Mouse (Mus musculus): ENCODE results near the gene Gm20708.
A peak's percentile ranks its signal among the peaks of the same experiment; 100 is the strongest.
"Not testable (repeated sequence)": the region's sequence is repeated elsewhere in the genome, so short reads cannot be mapped to it uniquely, and the experiment has no call there.

The Gm20708 gene

DNA sequence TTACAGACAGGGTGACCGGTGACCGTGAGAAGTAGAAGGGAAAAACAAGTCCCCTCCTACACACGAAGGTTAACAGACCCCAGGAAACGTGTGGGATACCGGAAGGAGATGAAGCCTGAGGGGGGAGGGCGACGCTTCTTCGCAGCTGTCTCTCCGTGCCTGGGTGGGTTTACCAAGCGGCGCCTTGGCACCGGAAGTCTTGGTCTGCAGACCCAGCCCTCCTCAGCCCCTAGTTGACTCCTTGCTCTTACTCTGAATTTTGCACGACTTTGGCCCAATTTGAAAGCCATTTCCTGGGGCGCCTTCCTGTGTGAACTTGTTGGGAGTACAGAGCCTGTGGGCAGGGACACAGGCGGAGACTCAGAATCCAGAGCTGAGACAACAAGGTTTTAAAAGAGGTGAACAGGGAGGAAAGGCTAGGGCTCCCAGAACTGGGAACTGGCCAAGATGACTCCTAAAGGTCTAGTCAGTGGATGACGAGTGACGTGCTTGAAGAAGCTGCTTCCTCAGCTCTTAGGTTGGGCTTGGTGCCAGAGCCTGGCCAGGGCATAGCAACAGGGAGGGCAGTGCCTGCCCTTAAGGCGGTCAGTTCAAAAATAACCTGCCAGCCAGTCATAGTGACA is 28.2 kb upstream of the Gm20708 start:
- DNase-seq: peak; percentile 86

DNA sequence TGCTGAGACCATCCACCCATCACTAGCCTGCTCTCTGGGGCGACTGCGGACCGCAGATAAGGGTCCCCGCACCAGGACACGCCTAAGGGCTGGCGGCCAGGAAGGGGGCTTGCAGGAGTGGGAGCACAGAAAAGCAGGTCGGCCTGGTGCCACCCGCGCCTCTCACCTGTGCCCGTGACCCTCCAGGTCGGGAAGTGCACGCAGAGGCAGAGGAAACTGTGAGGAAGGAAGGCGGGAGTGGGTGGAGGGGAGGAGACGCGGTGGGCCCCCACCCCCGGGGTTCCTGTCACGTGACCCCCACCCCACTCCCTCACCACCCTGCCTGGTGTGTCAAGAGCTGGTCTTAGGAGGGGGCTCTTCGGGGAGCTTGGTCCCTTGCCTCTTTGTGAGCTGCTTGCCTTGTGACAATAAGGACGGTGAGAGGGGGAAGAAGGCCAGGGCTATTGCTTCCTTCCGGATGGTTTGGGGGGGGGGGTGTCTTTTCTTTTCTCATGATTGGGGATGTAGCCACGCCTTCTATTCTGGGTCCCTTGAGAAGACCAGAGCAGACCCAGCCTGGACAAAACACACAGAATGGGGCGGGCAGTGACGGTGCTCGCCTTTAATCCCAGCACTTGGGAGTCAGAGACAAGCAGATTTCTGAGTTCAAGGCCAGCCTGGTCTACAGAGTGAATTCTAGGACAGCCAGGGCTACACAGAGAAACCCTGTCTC is 27.3 kb upstream of the Gm20708 start, which contains the start of the genes Tmc8 and Tmc6:
Gene Tmc8 (plus strand): TSS at position 84 of the 712 bp plus-strand sequence.
Gene Tmc6 (minus strand): TSS at position 206 of the 712 bp plus-strand sequence.
- DNase-seq: peak; percentile 91

DNA sequence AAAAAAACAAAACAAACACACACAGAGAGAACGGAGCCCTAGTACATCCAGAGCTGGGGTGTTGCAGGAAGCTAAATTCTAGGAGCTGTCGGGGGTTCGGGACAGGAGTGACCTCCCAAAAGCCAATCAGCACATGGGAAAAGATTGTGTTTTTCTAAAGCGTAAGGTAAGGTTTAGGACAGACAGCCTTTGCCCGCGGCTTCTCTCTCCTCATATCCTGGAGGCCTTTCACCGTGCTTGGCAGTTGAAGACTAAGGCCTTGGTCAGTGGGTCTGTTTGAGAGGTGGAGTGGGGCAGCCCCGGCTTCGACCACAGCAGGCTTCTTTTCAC is 26.8 kb upstream of the Gm20708 start:
- no peak for DNase-seq

DNA sequence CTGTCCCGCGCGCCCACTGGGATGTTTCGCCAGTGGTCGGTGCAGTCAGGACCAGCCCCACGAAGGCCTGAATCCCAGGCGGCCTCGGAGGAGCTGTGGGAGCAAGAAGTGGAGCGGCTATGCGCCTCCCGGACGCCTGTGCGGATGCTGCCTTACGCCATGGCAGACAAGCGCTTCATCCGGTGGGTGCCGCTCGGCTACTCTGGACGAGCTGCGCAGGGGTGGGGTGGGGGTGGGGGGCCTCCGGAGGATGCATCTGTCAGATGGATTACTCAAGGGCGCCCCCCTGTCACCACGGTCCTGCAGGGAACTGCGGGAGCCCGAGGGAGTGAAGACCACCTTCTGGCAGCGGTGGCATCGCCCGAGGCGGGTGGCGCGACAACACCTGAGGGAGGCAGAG is 26.4 kb upstream of the Gm20708 start:
- DNase-seq: peak; percentile 97

DNA sequence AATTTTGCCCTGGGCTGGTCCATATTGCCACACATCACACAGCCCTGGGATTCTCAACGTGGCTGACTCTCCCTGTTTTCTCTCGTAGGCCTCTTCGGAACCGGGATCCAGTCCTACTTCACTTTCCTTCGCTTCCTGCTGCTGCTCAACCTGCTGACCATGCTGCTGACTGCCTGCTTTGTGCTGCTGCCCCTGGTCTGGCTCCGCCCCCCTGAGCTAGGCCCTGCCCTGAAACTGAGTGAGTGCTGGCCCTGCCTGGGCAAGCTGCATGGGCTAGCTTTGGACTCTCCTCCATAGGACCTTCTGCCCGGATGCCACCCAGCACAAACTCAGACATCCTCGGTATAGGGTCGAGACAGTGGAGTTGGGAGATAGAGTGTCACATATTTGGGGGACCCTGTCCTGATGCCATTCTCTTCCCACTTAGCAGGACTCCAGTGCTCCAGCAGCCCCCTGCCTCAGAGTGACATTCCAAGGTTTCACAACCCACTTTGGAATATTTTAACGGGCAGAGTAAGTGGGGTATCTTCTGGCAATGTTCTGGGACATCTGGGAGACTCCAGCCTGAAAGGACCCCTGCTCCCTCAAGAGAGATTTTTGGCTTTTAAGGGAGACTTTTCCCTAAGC is 25.7 kb upstream of the Gm20708 start:
- peak; percentile 67 for DNase-seq

DNA sequence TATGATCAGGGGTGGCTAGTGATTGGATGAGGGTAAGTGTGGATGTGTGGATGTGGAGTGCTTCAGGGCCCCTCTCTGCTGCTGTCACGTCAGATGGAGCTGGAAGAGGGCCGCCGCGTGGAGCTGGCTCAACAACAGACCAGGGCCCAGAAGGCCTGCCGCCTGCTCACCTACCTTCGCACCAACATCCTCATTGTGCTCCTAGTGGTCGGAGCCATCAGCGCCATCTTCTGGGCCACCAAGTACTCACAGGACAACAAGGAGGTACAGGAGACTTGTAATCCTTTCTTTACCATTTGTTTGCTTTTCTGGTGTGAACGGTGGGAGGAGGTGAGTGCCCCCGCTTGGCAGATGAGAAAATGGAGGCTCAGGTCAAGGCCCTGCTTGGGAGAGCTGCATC is 23.2 kb upstream of the Gm20708 start:
- peak; percentile 86 for DNase-seq

DNA sequence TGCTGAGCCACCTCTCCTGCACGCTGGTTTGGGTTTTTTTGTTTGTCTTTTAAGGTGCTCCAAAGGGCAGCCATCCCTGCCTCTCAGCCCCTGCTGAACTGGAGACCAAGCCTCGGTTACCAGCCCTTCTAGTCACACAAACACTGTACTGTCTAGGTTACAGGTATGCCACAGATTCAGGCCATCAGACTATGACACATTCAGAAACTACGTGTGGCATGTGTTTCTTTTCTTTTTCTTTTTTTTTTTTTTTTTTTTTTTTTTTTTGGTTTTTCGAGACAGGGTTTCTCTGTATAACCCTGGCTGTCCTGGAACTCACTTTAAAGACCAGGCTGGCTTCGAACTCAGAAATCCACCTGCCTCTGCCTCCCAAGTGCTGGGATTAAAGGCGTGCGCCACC is 21.0 kb upstream of the Gm20708 start:
- DNase-seq: not testable (repeated sequence)

DNA sequence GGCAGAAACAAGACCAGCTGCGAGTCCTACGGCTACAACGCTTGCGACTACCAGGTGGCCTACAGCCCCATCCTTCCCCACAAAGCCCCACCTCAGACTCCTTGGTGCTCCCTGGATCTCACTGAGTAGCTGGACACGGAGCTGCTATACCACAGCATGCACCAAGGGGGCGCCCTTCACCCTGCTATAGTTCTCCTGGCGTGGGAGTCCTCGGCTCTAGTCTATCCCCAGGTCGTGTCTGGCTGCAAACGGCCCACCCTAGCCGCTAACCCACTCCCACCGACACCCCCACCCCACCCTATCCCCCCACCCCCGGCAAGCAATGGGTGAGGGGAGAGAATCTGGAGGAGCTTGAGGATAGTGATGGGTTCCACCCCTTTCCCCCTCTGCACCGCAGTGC is 19.2 kb upstream of the Gm20708 start:
- DNase-seq: peak; percentile 85

DNA sequence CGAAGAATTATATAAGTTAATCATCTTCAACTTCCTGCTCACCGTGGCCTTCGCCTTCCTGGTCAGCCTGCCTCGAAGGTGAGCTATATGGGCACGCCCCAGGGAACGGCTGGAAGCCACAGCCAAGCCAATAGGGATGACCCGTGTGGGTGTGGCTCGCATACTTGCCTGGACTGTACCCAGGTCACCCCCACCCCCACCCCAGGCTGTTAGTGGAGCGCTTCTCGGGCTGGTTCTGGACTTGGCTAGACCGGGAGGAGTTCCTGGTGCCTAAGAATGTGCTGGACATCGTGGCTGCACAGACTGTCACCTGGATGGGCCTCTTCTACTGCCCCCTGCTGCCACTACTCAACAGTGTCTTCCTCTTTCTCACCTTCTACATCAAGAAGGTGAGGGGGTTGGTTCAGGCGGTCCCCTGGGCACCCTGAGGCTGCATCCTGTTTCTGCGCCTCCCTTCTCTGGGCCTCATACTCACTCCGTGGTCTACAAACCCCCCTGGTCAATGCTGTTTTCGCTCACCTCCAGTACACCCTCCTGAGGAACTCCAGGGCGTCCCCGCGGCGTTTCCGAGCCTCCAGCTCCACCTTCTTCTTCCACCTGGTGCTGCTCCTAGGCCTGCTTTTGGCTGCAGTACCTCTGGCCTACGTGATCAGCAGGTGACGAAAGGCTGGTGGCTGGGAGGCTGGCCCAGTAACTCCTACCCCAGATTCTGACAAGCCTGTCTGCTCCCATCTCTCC is 18.6 kb upstream of the Gm20708 start:
- DNase-seq: peak; percentile 59

DNA sequence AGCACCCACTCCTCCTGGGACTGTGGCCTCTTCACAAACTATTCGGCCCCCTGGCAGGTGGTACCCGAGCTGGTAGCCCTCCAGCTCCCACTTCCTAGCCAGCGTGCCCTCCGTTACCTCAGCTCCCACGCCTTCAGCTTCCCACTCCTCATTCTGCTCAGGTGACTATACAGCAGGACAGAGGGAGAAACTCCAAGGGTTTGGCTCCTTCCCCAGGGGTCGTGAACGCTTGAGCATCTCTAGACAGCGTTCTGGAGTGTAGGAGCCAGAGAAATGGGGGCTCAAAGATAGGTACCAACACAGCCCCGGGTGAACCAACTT is 18.1 kb upstream of the Gm20708 start:
- DNase-seq: no peak

DNA sequence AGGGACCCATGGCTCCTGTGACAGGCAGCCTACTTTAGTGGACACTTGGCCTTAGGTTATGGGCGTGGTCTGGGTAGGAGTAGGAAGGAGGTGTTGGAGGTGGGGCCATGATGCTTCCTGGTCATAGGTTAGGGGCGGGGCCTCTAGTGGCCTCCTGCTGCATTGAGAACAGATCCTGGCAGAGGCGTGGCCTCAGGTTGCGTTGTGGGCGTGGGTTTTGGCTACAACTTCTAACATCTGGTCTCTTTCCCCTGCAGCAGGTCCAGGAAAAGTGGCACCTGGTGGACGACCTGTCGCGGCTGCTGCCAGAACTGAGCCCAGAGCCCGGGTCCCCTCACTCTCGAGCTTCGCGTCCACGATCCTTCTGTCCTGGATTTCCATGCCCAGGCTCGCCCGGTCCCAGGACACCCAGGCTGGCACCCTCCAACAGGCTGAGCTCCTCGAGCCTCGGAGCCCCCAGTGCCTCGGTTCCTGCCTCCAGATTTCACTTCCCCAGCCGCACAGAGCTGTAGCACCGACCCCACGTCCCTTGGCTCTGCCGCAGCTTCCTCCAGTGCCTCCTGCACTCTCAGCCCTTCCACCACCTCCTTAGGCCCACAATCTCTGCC is 17.1 kb upstream of the Gm20708 start:
- peak; percentile 72 for DNase-seq

DNA sequence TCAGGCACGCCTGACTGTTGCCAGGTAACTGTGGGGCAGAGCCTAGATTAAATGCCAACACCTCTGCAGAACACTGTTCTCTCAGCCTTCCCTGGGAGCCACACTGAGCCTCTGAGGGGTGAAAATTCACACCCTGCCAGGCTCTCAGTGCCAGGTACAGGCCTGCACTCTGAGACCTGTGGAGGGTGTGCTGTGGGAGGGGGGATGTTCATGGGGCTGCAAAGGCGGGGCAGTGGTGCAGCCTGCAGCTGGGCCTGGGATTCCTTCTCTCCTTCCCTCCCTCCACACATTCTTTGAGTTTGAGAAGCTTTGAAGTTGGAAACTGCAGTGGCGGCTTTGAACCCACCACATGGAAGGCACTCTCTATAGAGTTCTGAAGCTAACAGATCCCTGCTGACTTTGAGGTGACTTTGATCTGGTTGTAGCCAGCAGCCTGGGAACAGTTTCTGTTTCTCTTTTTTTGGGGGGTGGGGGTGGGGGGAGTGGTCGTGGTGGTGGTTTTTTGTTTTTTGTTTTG is 15.4 kb upstream of the Gm20708 start:
- peak; percentile 53 for DNase-seq

DNA sequence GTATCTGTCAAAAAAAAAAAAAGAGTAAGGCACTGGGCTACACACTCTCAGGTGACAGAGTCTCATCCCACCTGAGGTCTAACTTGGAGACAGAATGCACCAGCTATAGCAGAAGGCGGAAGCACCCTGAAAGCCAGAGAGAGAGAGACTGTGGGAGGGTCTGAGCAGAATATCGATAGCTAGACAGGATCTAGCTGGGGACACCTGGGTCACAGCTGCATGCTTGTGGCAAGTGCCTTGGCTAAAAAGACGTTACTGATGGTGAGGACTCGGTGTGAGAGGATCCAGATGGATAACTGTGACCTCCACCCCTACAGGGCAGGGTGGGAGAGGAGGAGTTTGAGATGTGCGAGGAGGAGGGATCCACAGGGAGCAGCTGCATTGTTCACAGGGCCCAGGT is 12.5 kb upstream of the Gm20708 start:
- DNase-seq: no peak

DNA sequence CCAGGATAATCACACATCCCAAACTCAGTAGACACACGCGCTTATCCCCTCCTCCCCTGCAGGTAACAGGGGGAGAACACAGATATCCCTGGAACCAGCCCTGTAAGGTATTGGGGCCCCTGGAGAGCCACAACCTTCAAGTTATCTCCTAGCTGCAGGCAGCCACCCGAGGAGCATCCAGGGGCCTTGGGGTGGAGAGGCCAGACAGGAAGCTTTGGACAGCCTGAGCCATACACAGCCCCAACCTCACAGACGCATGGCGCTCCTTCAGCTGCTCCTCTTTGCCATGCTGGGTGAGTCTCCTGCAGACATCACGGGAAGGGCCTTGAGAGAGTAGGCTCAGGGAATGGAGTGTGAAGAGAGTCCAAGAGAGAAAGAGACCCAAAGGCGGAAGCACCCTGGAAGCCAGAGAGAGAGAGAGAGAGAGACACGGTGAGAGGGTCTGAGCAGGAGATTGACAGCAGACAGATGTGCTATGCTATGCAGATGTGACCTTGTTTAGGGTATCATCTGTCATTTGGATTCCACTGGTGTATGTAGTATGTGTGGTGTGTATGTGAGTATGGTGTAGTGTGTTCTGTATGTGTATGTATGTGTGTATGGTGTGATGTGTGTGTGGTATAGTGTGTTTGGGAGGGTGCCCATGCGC is 11.8 kb upstream of the Gm20708 start, which contains the start of gene 6030468B19Rik:
Gene 6030468B19Rik (plus strand): TSS at position 150 of the 649 bp plus-strand sequence.
- DNase-seq: peak; percentile 42

DNA sequence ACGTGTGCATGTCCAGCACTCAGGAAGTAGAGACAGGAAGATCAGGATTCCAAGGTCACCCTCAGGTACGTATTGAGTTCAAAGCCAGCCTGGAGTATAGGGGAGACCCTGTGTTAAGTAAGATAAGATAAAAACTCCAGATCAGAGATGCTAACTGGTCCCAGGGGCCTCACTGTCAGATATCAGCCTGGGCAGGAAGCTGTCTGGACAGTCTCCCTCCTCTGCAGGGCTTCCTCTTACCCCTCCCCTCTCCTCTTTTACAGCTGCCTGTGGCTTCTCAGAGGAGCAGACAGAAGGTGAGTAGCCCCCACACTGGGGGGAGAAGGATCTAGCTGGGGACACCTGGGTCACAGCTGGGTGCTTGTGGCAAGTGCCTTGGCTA is 11.3 kb upstream of the Gm20708 start:
- peak; percentile 42 for DNase-seq

DNA sequence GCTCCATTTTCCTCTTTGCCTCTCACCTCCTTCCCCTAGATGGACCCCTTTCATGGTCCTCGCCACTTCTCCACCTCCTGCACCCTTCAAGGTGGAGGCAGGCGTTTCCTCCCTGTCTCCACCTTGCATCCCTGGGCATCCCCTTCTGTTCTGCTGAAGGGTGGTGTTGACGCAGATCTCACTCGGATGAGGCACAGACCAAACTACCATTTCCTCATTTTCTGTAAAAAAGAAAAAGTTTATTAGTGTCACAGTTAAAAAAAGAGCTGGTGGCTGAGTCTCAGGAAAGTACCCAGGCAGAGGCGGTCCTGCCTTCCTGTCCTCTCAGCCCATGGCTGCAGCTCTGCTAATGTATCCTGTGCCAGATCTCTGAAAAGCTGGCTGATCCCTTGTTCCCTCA is 10.3 kb upstream of the Gm20708 start:
- no peak for DNase-seq

DNA sequence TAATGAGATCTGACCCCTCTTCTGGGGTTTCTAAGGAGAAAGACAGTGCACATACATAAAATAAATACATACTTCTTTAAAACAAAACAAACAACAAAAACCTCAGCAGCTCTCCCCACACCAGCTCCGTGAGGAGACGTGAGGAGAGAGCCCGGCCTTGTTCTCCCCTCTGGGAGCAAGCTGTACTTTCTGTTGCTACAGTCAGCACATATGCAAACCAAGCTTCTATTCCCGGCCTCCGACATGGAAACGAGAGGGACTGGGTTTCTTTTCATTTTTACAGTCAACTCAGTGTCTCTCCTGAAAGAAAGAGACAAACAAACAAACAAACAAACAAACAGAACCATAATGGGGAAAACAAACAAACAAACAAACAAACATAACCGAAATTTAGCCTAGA is 9.4 kb upstream of the Gm20708 start:
- no peak for DNase-seq

DNA sequence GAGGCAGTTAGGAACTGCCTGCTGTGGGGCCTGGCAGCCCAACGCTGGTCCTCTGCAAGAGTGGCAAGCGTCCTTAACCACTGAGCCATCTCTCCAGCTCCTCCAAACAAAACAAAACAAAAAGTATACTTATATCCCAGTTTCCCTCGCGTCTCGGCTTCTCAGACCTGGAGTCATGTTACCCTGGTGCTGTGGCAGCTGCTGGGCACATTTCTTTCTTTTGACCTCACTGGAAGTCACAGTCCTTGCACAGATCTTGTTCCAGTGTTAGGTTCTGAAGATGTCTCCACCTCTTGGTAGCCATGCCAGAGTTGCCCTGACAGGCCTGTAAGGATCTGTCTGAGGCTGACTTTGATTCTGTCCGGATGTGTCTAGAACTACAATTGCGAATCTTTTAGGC is 7.8 kb upstream of the Gm20708 start:
- DNase-seq: no peak

DNA sequence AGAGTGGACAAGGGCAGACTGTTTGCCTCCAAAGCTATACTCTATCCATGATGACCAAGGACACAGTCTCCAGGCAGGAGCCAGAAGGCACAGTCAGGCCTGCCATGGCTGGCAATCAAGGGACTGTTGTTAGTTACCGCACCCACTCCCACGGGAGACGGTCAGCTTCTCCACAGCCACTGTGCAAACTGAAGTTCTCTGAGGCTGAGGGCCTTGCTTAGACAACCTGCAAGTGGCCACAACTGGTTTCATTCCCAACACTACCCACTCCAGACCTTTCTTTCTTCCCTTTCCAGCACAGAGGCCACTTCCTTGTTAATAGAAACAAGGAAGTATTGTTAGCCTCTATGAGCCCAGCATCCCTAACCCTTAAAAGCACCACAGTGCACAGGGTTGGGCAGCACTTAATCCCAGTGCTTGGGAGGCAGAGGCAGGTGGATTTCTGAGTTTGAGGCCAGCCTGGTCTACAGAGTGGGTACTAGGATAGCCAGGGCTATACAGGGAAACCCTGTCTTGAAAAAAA is 6.2 kb upstream of the Gm20708 start:
- DNase-seq: no peak

DNA sequence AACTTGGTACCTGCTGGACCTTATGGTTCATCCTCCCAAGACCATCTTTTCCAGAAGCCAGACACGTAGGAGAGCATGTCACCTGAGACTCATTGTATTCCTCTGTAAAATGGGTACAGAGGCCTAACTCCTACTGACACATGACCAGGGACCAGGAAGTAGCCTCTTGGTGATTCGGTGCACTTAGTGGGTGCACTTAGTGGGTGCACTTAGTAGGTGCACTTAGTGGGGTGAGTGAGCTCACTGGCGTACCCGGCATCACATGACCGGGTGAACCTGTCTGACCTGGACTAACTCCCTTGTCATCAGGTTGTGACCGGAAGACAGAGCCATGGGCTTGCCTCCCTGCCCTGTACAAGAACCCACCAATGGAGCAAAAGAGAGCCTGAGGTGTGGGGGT is 2.7 kb upstream of the Gm20708 start:
- DNase-seq: no peak

DNA sequence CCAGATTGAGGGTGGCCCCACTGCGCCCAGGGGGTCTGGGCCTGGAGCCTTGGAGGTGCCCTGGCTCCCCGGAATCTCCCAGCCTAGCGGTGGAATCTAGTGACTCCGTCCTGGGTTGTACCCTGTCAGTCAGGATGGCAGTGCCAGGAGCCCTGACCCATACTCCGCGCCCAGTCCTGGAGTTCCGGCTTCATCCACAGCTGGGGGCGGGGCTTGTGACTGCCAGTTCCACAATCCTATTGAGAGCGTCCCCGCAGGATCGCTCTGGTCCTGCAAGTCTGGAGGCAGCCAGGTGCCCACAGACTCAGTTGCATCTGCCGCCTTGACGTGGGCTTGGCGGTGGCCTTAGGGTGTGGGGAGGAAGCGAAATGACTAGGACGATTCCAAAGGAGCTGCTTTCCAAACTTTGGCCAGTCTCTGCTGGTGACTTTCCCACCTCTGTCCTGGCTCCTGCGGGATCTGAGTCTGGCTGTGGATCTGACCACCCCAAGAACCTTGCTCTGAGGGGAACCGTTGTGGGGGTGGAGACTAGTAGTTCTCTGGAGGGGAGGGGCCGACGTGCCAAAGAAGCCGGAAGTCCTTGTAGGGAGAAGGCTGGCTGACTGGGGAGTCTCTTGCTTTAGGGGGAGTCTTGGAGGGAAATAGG is 1.1 kb downstream of the Gm20708 start:
- DNase-seq: peak; percentile 86

DNA sequence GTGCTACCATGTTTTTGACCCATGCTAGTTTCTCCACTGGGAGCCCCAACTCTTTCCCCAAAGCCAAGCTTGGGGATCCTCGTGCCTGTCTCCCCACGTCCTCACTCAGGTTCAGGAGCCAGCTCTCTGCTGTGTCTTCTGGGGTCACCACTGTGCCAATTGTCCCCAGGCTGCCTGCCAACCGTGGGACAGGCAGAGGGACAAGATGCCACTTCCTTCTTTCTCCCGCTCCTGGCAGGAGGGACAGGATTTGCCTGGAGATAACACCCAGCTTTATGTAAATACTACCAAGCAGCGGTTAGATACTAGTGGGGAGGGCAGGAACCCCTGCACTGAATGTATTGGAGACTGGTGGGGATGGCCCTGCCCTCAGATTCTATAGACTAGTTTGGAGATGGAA is 4.4 kb downstream of the Gm20708 start:
- DNase-seq: no peak
